Mouse (Mus musculus): ENCODE measurements around the gene Vta1. TPM values are rescaled to one million over a fixed set of nuclear protein-coding genes. Genes with fewer than 3 reads are reported as not detected.

Vta1 gene
- polyA plus RNA-seq, 1 experiment from 2014 or later: 236 TPM

- Histone ChIP-seq H3K27me3 (ENCODE audit: control insufficient read depth, insufficient read depth, low read length) (no peaks in the 10 kb centered on the region), H3K36me3 (ENCODE audit: control insufficient read depth, insufficient read depth, low read length) (no peaks in the 10 kb centered on the region), H3K9me3 (ENCODE audit: control insufficient read depth, low read length) (no peaks in the 10 kb centered on the region), H3K4me3 (ENCODE audit: low read depth, low read length) (no peak overlapping the region), H3K9ac (ENCODE audit: low read depth, low read length) (no peak overlapping the region), H3K4me2 (replicated peaks; ENCODE audit: low read depth, low read length) (no peak overlapping the region), H3K27ac (ENCODE audit: low read depth, low read length) (no peak overlapping the region), H3K4me1 (replicated peaks; ENCODE audit: control insufficient read depth, insufficient read depth, low read length) (no peaks in the 10 kb centered on the region)
- 98% methylated on average over 1 of the region's 1 CpGs for WGBS
- no peak for DNase-seq (ENCODE audit: low spot score)
- ATAC-seq (ENCODE audit: low FRiP score): no peak
These were observed 19.7 kb downstream of the Vta1 start for GRCm38 (mm10) chr10:14685663-14686062.

- H3K4me2 ChIP-seq (replicated peaks; ENCODE audit: low read depth, low read length): no peak overlapping the region
- 92% methylated on average over 2 of the region's 2 CpGs for WGBS
- H3K27me3 ChIP-seq (ENCODE audit: control insufficient read depth, insufficient read depth, low read length): no peaks in the 10 kb centered on the region
- H3K4me3 ChIP-seq (ENCODE audit: low read depth, low read length): no peak overlapping the region
- H3K27ac ChIP-seq (ENCODE audit: low read depth, low read length): no peak overlapping the region
- no peak for ATAC-seq (ENCODE audit: low FRiP score)
- no peak overlapping the region for H3K9ac ChIP-seq (ENCODE audit: low read depth, low read length)
- no peaks in the 10 kb centered on the region for H3K9me3 ChIP-seq (ENCODE audit: control insufficient read depth, low read length)
- no peak for DNase-seq (ENCODE audit: low spot score)
- H3K4me1 ChIP-seq (replicated peaks; ENCODE audit: control insufficient read depth, insufficient read depth, low read length): no peaks in the 10 kb centered on the region
- 0 out of 2 replicates have a peak, but pooled peaks cover 5% of the 10 kb centered on the region for H3K36me3 ChIP-seq (ENCODE audit: control insufficient read depth, insufficient read depth, low read length)
These were observed 39.2 kb downstream of the Vta1 start for GRCm38 (mm10) chr10:14666147-14666546.

GRCm38 (mm10) chr10:14660875-14661274 lies 44.5 kb downstream of the Vta1 start:
- 0 out of 2 replicates have a peak, but pooled peaks cover 2% of the 10 kb centered on the region for H3K36me3 ChIP-seq (ENCODE audit: control insufficient read depth, insufficient read depth, low read length)
- H3K4me3 ChIP-seq (ENCODE audit: low read depth, low read length): no peak overlapping the region
- WGBS: 77% methylated on average over 2 of the region's 2 CpGs
- DNase-seq (ENCODE audit: low spot score): no peak
- no peaks in the 10 kb centered on the region for H3K27me3 ChIP-seq (ENCODE audit: control insufficient read depth, insufficient read depth, low read length)
- no peak overlapping the region for H3K4me2 ChIP-seq (replicated peaks; ENCODE audit: low read depth, low read length)
- ATAC-seq (ENCODE audit: low FRiP score): no peak
- no peak overlapping the region for H3K9ac ChIP-seq (ENCODE audit: low read depth, low read length)
- no peaks in the 10 kb centered on the region for H3K9me3 ChIP-seq (ENCODE audit: control insufficient read depth, low read length)
- no peaks in the 10 kb centered on the region for H3K4me1 ChIP-seq (replicated peaks; ENCODE audit: control insufficient read depth, insufficient read depth, low read length)
- H3K27ac ChIP-seq (ENCODE audit: low read depth, low read length): no peak overlapping the region

- no peak for ATAC-seq (ENCODE audit: low FRiP score)
- DNase-seq (ENCODE audit: low spot score): no peak
- Histone ChIP-seq H3K36me3 (ENCODE audit: control insufficient read depth, insufficient read depth, low read length) (no peaks in the 10 kb centered on the region), H3K4me3 (ENCODE audit: low read depth, low read length) (no peak overlapping the region), H3K27ac (ENCODE audit: low read depth, low read length) (no peak overlapping the region), H3K9me3 (ENCODE audit: control insufficient read depth, low read length) (no peaks in the 10 kb centered on the region), H3K27me3 (ENCODE audit: control insufficient read depth, insufficient read depth, low read length) (no peaks in the 10 kb centered on the region), H3K4me2 (replicated peaks; ENCODE audit: low read depth, low read length) (no peak overlapping the region), H3K4me1 (replicated peaks; ENCODE audit: control insufficient read depth, insufficient read depth, low read length) (no peaks in the 10 kb centered on the region), H3K9ac (ENCODE audit: low read depth, low read length) (no peak overlapping the region)
- WGBS: 69% methylated on average over 1 of the region's 1 CpGs
These were observed 65.7 kb downstream of the Vta1 start for GRCm38 (mm10) chr10:14639635-14640034.

DNA sequence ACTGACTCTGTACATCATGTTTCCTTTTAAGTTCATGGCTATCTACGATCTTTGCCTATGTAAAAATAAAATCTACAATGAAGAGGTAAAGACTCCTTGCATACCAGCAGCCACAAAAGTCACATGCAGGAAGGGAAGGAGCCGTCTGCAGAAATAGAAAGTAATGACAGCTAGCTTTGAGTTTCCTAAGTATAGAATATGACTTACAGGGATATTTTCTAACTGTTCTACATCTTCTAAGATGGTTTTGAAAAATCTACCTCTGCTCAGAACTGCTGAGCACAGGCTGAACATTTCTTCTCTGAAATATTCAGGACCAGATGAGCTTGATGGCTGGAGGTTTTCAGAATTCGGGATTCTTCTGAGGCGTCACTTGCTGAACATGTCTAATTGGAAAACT lies 66.3 kb downstream of the Vta1 start:
- DNase-seq (ENCODE audit: low spot score) (no peak), ATAC-seq (ENCODE audit: low FRiP score) (no peak)
- Histone ChIP-seq H3K4me1 (replicated peaks; ENCODE audit: control insufficient read depth, insufficient read depth, low read length) (no peaks in the 10 kb centered on the region), H3K36me3 (ENCODE audit: control insufficient read depth, insufficient read depth, low read length) (no peaks in the 10 kb centered on the region), H3K27me3 (ENCODE audit: control insufficient read depth, insufficient read depth, low read length) (no peaks in the 10 kb centered on the region), H3K9me3 (ENCODE audit: control insufficient read depth, low read length) (no peaks in the 10 kb centered on the region), H3K4me3 (ENCODE audit: low read depth, low read length) (no peak overlapping the region), H3K27ac (ENCODE audit: low read depth, low read length) (no peak overlapping the region), H3K9ac (ENCODE audit: low read depth, low read length) (no peak overlapping the region), H3K4me2 (replicated peaks; ENCODE audit: low read depth, low read length) (no peak overlapping the region)
- whole genome bisulfite sequencing: 84% methylated on average over 4 of the region's 4 CpGs

- no peaks in the 10 kb centered on the region for H3K9me3 ChIP-seq (ENCODE audit: control insufficient read depth, low read length)
- H3K27ac ChIP-seq (ENCODE audit: low read depth, low read length): no peak overlapping the region
- DNase-seq (ENCODE audit: low spot score) (no peak), ATAC-seq (ENCODE audit: low FRiP score) (no peak)
- WGBS: 100% methylated on average over 1 of the region's 1 CpGs
- H3K9ac ChIP-seq (ENCODE audit: low read depth, low read length): no peak overlapping the region
- H3K27me3 ChIP-seq (ENCODE audit: control insufficient read depth, insufficient read depth, low read length): no peaks in the 10 kb centered on the region
- H3K4me3 ChIP-seq (ENCODE audit: low read depth, low read length): no peak overlapping the region
- H3K4me1 ChIP-seq (replicated peaks; ENCODE audit: control insufficient read depth, insufficient read depth, low read length): no peaks in the 10 kb centered on the region
- H3K36me3 ChIP-seq (ENCODE audit: control insufficient read depth, insufficient read depth, low read length): no peaks in the 10 kb centered on the region
- H3K4me2 ChIP-seq (replicated peaks; ENCODE audit: low read depth, low read length): no peak overlapping the region
These were observed 79.7 kb downstream of the Vta1 start for GRCm38 (mm10) chr10:14625706-14626105.

- Histone ChIP-seq H3K4me3 (ENCODE audit: low read depth, low read length) (no peak overlapping the region), H3K27ac (ENCODE audit: low read depth, low read length) (no peak overlapping the region), H3K4me2 (replicated peaks; ENCODE audit: low read depth, low read length) (no peak overlapping the region), H3K27me3 (ENCODE audit: control insufficient read depth, insufficient read depth, low read length) (no peaks in the 10 kb centered on the region), H3K4me1 (replicated peaks; ENCODE audit: control insufficient read depth, insufficient read depth, low read length) (no peaks in the 10 kb centered on the region), H3K36me3 (ENCODE audit: control insufficient read depth, insufficient read depth, low read length) (no peaks in the 10 kb centered on the region), H3K9ac (ENCODE audit: low read depth, low read length) (no peak overlapping the region), H3K9me3 (ENCODE audit: control insufficient read depth, low read length) (no peaks in the 10 kb centered on the region)
- ATAC-seq (ENCODE audit: low FRiP score) (no peak), DNase-seq (ENCODE audit: low spot score) (no peak)
- 71% methylated on average over 1 of the region's 1 CpGs for WGBS
These were observed 86.2 kb downstream of the Vta1 start for GRCm38 (mm10) chr10:14619156-14619555.

GRCm38 (mm10) chr10:14618301-14618700 lies 87.1 kb downstream of the Vta1 start:
- no peak overlapping the region for H3K9ac ChIP-seq (ENCODE audit: low read depth, low read length)
- H3K36me3 ChIP-seq (ENCODE audit: control insufficient read depth, insufficient read depth, low read length): no peaks in the 10 kb centered on the region
- no peak overlapping the region for H3K27ac ChIP-seq (ENCODE audit: low read depth, low read length)
- no peak overlapping the region for H3K4me3 ChIP-seq (ENCODE audit: low read depth, low read length)
- WGBS: 91% methylated on average over 1 of the region's 1 CpGs
- no peak overlapping the region for H3K4me2 ChIP-seq (replicated peaks; ENCODE audit: low read depth, low read length)
- no peak for ATAC-seq (ENCODE audit: low FRiP score)
- no peaks in the 10 kb centered on the region for H3K9me3 ChIP-seq (ENCODE audit: control insufficient read depth, low read length)
- DNase-seq (ENCODE audit: low spot score): no peak
- H3K4me1 ChIP-seq (replicated peaks; ENCODE audit: control insufficient read depth, insufficient read depth, low read length): no peaks in the 10 kb centered on the region
- H3K27me3 ChIP-seq (ENCODE audit: control insufficient read depth, insufficient read depth, low read length): no peaks in the 10 kb centered on the region

DNA sequence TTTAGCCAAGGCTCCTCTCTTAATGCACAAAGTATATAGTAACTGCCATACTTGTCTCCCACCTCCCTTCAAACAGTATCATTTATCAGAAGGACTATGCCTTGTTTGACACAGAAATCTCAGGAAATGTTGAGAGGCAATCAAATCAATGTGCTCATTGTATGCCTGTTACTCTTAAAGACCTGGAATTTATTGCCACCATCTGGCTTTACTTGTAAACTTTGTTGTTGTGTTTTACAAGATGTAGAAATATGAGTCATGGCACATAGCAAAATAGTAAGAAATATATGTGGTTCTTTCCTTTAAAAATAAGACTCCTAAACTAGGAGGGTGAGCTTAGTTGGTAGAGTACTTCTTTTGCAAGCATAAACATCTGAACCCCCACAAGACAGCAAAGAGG lies 89.9 kb downstream of the Vta1 start:
- H3K4me3 ChIP-seq (ENCODE audit: low read depth, low read length): no peak overlapping the region
- no peaks in the 10 kb centered on the region for H3K36me3 ChIP-seq (ENCODE audit: control insufficient read depth, insufficient read depth, low read length)
- no peak overlapping the region for H3K9ac ChIP-seq (ENCODE audit: low read depth, low read length)
- DNase-seq (ENCODE audit: low spot score) (no peak), ATAC-seq (ENCODE audit: low FRiP score) (no peak)
- no peaks in the 10 kb centered on the region for H3K27me3 ChIP-seq (ENCODE audit: control insufficient read depth, insufficient read depth, low read length)
- no peaks in the 10 kb centered on the region for H3K9me3 ChIP-seq (ENCODE audit: control insufficient read depth, low read length)
- no peak overlapping the region for H3K27ac ChIP-seq (ENCODE audit: low read depth, low read length)
- H3K4me2 ChIP-seq (replicated peaks; ENCODE audit: low read depth, low read length): no peak overlapping the region
- H3K4me1 ChIP-seq (replicated peaks; ENCODE audit: control insufficient read depth, insufficient read depth, low read length): no peaks in the 10 kb centered on the region

All from hindbrain, embryonic 11.5 days (tissue).